Comparison of ENCODE assay signal across 9 mouse cellular contexts in the genomic region with DNA sequence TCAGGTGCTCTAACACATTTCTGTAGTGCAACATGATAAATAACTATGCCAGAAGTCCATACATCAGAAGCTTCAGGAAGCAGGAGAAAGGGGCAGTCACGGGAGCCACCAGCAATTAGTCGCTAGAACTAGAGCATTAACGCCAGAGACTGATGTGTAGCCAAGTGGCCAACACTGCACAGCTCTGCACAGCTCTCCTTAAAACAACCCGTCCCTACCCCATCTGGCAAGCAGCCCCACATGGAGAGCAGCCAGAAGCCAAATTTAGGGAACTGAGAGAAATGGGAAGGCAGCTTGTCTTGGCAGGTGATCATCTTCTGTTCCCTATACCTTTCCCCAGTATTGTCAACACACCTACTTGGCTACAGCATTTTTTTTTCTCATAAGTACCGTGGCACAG.
DNase-seq lines count a peak whose midpoint lies in the region; ATAC-seq and TF ChIP-seq lines count a peak whose summit lies in the region.
"Had no signal": no experiment of that assay in that cellular context is flagged by ENCODE, and none has a peak within 500 bp of the region (broad histone marks: within the 10 kb centered on the region; RNA-seq: fewer than 3 reads in every experiment).

No protein-coding gene starts in this region.

- no peak overlapping the region for H3K27ac ChIP-seq in left cerebral cortex, adult 2 months
- no peak overlapping the region for H3K27ac ChIP-seq in intestine, postnatal 0 days (ENCODE audit: low read depth, low read length)
- H3K27ac ChIP-seq: limb, embryonic 12.5 days had no signal

- intact Hi-C loops in heart, postnatal 10 days (cut with DNase I): no loop called here
- intact Hi-C loops in heart, postnatal 25 days (cut with DNase I): no loop called here
- intact Hi-C loops in left cerebral cortex, adult 2 months (cut with DNase I): no loop called here

- H3K9ac ChIP-seq in intestine, postnatal 0 days (ENCODE audit: low read depth, low read length): no peak overlapping the region
- H3K9ac ChIP-seq: limb, embryonic 12.5 days had no signal

- ATAC-seq in intestine, postnatal 0 days: no peak

- H3K27me3 ChIP-seq in intestine, postnatal 0 days (replicated peaks; ENCODE audit: control insufficient read depth, insufficient read depth, low read length): no peaks in the 10 kb centered on the region
- H3K27me3 ChIP-seq: limb, embryonic 12.5 days had no signal

- no peaks in the 10 kb centered on the region for H3K9me3 ChIP-seq in intestine, postnatal 0 days (ENCODE audit: control insufficient read depth)
- H3K9me3 ChIP-seq: limb, embryonic 12.5 days had no signal

- DNase-seq in heart, postnatal 10 days: peak; percentile 11 to 27
- DNase-seq in heart, postnatal 25 days (ENCODE audit: low spot score): no peak
- peak; percentile 50 for DNase-seq in adipocyte (ENCODE audit: low spot score)
- peak; percentile 63 to 66 for DNase-seq in cerebellum, postnatal 14 days
- DNase-seq in left cerebral cortex, adult 2 months (ENCODE audit: extremely low spot score in 1 of 2, low spot score in 2 of 2): peak; percentile 9 to 15
- DNase-seq in spleen, postnatal 4 days (ENCODE audit: low spot score in 2 of 2): no peak
- no peak for DNase-seq in lung, postnatal 10 days

- H3K4me2 ChIP-seq in intestine, postnatal 0 days (replicated peaks; ENCODE audit: low read depth): no peak overlapping the region
- H3K4me2 ChIP-seq: limb, embryonic 12.5 days had no signal

- no peak for TF ChIP-seq CTCF in left cerebral cortex, adult 2 months (IDR thresholded peaks at IDR 0.05)
- no peak for TF ChIP-seq CTCF in intestine, postnatal 0 days (IDR thresholded peaks at IDR 0.05; ENCODE audit: low read depth)

- H3K4me1 ChIP-seq in intestine, postnatal 0 days (replicated peaks; ENCODE audit: control insufficient read depth, insufficient read depth, low read length): no peaks in the 10 kb centered on the region
- H3K4me1 ChIP-seq: limb, embryonic 12.5 days had no signal

- H3K4me3 ChIP-seq in left cerebral cortex, adult 2 months: no peak overlapping the region
- no peak overlapping the region for H3K4me3 ChIP-seq in intestine, postnatal 0 days (ENCODE audit: low read depth, low read length)
- H3K4me3 ChIP-seq: limb, embryonic 12.5 days had no signal

- 61% methylated on average over 5 of the region's 5 CpGs for WGBS in intestine, postnatal 0 days

- H3K36me3 ChIP-seq in intestine, postnatal 0 days (ENCODE audit: control insufficient read depth, insufficient read depth): no peaks in the 10 kb centered on the region
- H3K36me3 ChIP-seq: limb, embryonic 12.5 days had no signal

Comparison
In these comparisons a context has a peak if more than half of its experiments do, and no peak if none do; other contexts are left out.
1. DNase-seq: peak in heart, postnatal 10 days (2 of 2), adipocyte (single experiment), cerebellum, postnatal 14 days (2 of 2) and left cerebral cortex, adult 2 months (2 of 2); none in heart, postnatal 25 days (single experiment), spleen, postnatal 4 days (0 of 2) and lung, postnatal 10 days (single experiment).